8 mouse cellular contexts compared by ENCODE assay signal in genomic region chr8:78438121-78438520, GRCm38 (mm10). TPM values are rescaled to one million over a fixed set of nuclear protein-coding genes. Genes with fewer than 3 reads are reported as not detected.
DNase-seq lines count a peak whose midpoint lies in the region; ATAC-seq and TF ChIP-seq lines count a peak whose summit lies in the region.

No protein-coding gene starts in this region.

- H3K27me3 ChIP-seq in embryonic facial prominence, embryonic 11.5 days (ENCODE audit: control insufficient read depth, insufficient read depth, low read length), result peaks cover 50% of the 10 kb centered on the region
- peaks cover 91% of the 10 kb centered on the region for H3K27me3 ChIP-seq in hindbrain, embryonic 14.5 days (ENCODE audit: control insufficient read depth, insufficient read depth, low read length)
- H3K27me3 ChIP-seq in thymus, adult 2 months (ENCODE audit: control insufficient read depth, insufficient read depth, low read length), result peaks cover 13% of the 10 kb centered on the region

- H3K9ac ChIP-seq in embryonic facial prominence, embryonic 11.5 days (replicated peaks; ENCODE audit: low read length), result no peak overlapping the region
- no peak overlapping the region for H3K9ac ChIP-seq in hindbrain, embryonic 14.5 days

- H3K4me3 ChIP-seq in embryonic facial prominence, embryonic 11.5 days (ENCODE audit: low read depth, low read length), result no peak overlapping the region
- peak overlapping the region; percentile 44 for H3K4me3 ChIP-seq in hindbrain, embryonic 14.5 days (replicated peaks; ENCODE audit: low read length)
- H3K4me3 ChIP-seq in thymus, adult 2 months (ENCODE audit: control insufficient read depth, insufficient read depth, low read length), result no peak overlapping the region

- 0% methylated on average over 18 of the region's 18 CpGs for WGBS in embryonic facial prominence, embryonic 11.5 days
- under 1% methylated on average over 18 of the region's 18 CpGs for WGBS in hindbrain, embryonic 14.5 days
- 7% methylated on average over 18 of the region's 18 CpGs for WGBS in thymus, adult 2 months

- peaks cover 5% of the 10 kb centered on the region for H3K4me1 ChIP-seq in embryonic facial prominence, embryonic 11.5 days (ENCODE audit: control insufficient read depth, insufficient read depth, low read length)
- peaks cover 22% of the 10 kb centered on the region; the same call in 1 of the 2 replicates for H3K4me1 ChIP-seq in hindbrain, embryonic 14.5 days (replicated peaks; ENCODE audit: control insufficient read depth, insufficient read depth, low read length)
- H3K4me1 ChIP-seq in thymus, adult 2 months (replicated peaks; ENCODE audit: control insufficient read depth, insufficient read depth, low read length), result no peaks in the 10 kb centered on the region

- H3K4me2 ChIP-seq in embryonic facial prominence, embryonic 11.5 days (ENCODE audit: low read depth, low read length), result peak overlapping the region; percentile 15; the same call in 1 of the 2 replicates
- H3K4me2 ChIP-seq in hindbrain, embryonic 14.5 days (replicated peaks), result peak overlapping the region; percentile 82

- TF ChIP-seq POLR2A in thymus, adult 2 months (IDR thresholded peaks at IDR 0.05; ENCODE audit: control insufficient read depth, extremely low read depth, insufficient read depth, low read length, poor library complexity), result no peak

- no peak overlapping the region for H3K27ac ChIP-seq in embryonic facial prominence, embryonic 11.5 days (replicated peaks; ENCODE audit: low read depth, low read length)
- no peak overlapping the region for H3K27ac ChIP-seq in hindbrain, embryonic 14.5 days
- H3K27ac ChIP-seq in thymus, adult 2 months (ENCODE audit: control insufficient read depth, insufficient read depth, low read length), result no peak overlapping the region

- H3K36me3 ChIP-seq in embryonic facial prominence, embryonic 11.5 days (replicated peaks; ENCODE audit: control insufficient read depth, insufficient read depth, low read depth, low read length), result no peaks in the 10 kb centered on the region
- no peaks in the 10 kb centered on the region for H3K36me3 ChIP-seq in hindbrain, embryonic 14.5 days (replicated peaks; ENCODE audit: control insufficient read depth, insufficient read depth)
- no peaks in the 10 kb centered on the region for H3K36me3 ChIP-seq in thymus, adult 2 months (ENCODE audit: control insufficient read depth, insufficient read depth, low read length)

- no peak for ATAC-seq in embryonic facial prominence, embryonic 11.5 days (replicated peaks; ENCODE audit: insufficient number of reproducible peaks, low FRiP score, low TSS enrichment, low read depth)
- 0 out of 2 replicates have a peak, but pooled peaks have one; percentile 3 for ATAC-seq in hindbrain, embryonic 14.5 days (ENCODE audit: low FRiP score)

- DNase-seq in right cerebral cortex, postnatal 4 days, result peak; percentile 10
- no peak for DNase-seq in right cerebral cortex, postnatal 25 days
- peak; percentile 89 for DNase-seq in embryonic facial prominence, embryonic 11.5 days (ENCODE audit: low spot score)
- DNase-seq in hindbrain, embryonic 14.5 days (ENCODE audit: low spot score), result peak; percentile 50
- peak; percentile 78 for DNase-seq in mesoderm, embryonic 11.5 days (ENCODE audit: low read depth, low spot score)
- no peak for DNase-seq in right cerebral cortex, postnatal 14 days
- DNase-seq in thymus, adult 2 months, result no peak
- DNase-seq in layer of hippocampus, adult 9-10 months (ENCODE audit: low spot score), result no peak

- TF ChIP-seq CTCF in thymus, adult 2 months (IDR thresholded peaks at IDR 0.05; ENCODE audit: borderline replicate concordance, control insufficient read depth, extremely low read depth, insufficient read depth, low read length, poor library complexity), result no peak

- H3K9me3 ChIP-seq in embryonic facial prominence, embryonic 11.5 days (replicated peaks; ENCODE audit: control insufficient read depth, low read length), result no peaks in the 10 kb centered on the region
- H3K9me3 ChIP-seq in hindbrain, embryonic 14.5 days (ENCODE audit: control insufficient read depth, low read length), result no peaks in the 10 kb centered on the region

RNA-seq across cellular contexts. Expression of gene Pou4f2, which starts 1.7 kb away (rescaled TPM):
- polyA plus RNA-seq in embryonic facial prominence, embryonic 11.5 days (2014; fragmentation: Nextera tagmentation; extraction: Ambion mirVana), result 0.21 and 0.56 TPM in 2 replicates
- 6.1 and 6.2 TPM in 2 replicates for polyA plus RNA-seq in hindbrain, embryonic 14.5 days (2014; fragmentation: Nextera tagmentation; extraction: Ambion mirVana)
- 0.06 TPM in 1 of 2 replicates, not detected in the other for polyA plus RNA-seq in thymus, adult 2 months (2012; rRNA removed)

Comparison
In these comparisons a context has a peak if more than half of its experiments do, and no peak if none do; other contexts are left out.
1. DNase-seq: peak in right cerebral cortex, postnatal 4 days (single experiment), embryonic facial prominence, embryonic 11.5 days (single experiment), hindbrain, embryonic 14.5 days (single experiment) and mesoderm, embryonic 11.5 days (single experiment); none in right cerebral cortex, postnatal 25 days (single experiment), right cerebral cortex, postnatal 14 days (single experiment), thymus, adult 2 months (single experiment) and layer of hippocampus, adult 9-10 months (single experiment).